Comparison of ENCODE assay signal across 20 mouse cellular contexts in the genomic region with DNA sequence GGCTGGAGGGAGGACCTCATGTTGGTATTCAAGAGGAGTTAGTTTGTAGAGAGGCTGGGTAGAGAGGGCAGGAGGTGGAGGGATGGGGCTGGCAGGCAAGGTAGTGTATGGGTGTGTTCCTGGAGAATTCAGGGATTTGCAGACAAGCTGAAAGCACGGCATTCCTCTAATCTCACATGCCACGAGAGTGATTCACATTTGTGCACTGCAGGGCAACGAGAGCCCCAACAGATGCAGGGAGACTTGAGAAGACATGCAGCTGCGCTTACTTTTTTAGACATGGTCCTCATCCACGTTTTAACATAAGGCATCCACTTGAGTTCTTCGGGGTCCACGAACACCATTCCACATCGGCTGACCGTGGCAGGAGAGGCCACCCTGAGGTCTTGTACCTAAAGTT.
"Had no signal": no experiment of that assay in that cellular context is flagged by ENCODE, and none has a peak within 500 bp of the region (broad histone marks: within the 10 kb centered on the region; RNA-seq: fewer than 3 reads in every experiment).

No protein-coding gene starts in this region.

- H3K27me3 ChIP-seq: limb, embryonic 15.5 days; neural tube, embryonic 12.5 days; neural tube, embryonic 15.5 days; stomach, embryonic 15.5 days had no signal

- H3K9ac ChIP-seq: limb, embryonic 15.5 days; liver, embryonic 14.5 days; liver, postnatal 0 days; lung, embryonic 14.5 days; neural tube, embryonic 12.5 days; neural tube, embryonic 15.5 days; stomach, embryonic 15.5 days had no signal

- ATAC-seq: liver, postnatal 0 days had no signal

- H3K9me3 ChIP-seq: limb, embryonic 15.5 days; neural tube, embryonic 12.5 days; neural tube, embryonic 15.5 days; stomach, embryonic 15.5 days had no signal

- H3K36me3 ChIP-seq: limb, embryonic 15.5 days; neural tube, embryonic 12.5 days; neural tube, embryonic 15.5 days; stomach, embryonic 15.5 days had no signal

- DNase-seq: kidney, adult 18-20 months; kidney, adult 9 months; kidney, postnatal 14 days; kidney, postnatal 4 days; liver, postnatal 0 days; lung, embryonic 14.5 days; lung, postnatal 10 days; lung, postnatal 36 days; midbrain, embryonic 14.5 days; right cerebral cortex, adult 18-20 months; right cerebral cortex, postnatal 14 days; spleen, adult 18-20 months; thymus, postnatal 25 days had no signal

- H3K27ac ChIP-seq: limb, embryonic 15.5 days; liver, embryonic 14.5 days; neural tube, embryonic 12.5 days; neural tube, embryonic 15.5 days; stomach, embryonic 15.5 days had no signal

- H3K4me2 ChIP-seq: limb, embryonic 15.5 days; liver, embryonic 11.5 days; lung, embryonic 14.5 days; midbrain, embryonic 11.5 days; neural tube, embryonic 12.5 days; neural tube, embryonic 15.5 days; stomach, embryonic 15.5 days had no signal

- H3K4me1 ChIP-seq: limb, embryonic 15.5 days; neural tube, embryonic 12.5 days; neural tube, embryonic 15.5 days; stomach, embryonic 15.5 days had no signal

- H3K4me3 ChIP-seq: limb, embryonic 15.5 days; neural tube, embryonic 12.5 days; neural tube, embryonic 15.5 days; stomach, embryonic 15.5 days had no signal
